Mouse (Mus musculus) right cerebral cortex, adult 2 months (tissue): ENCODE measurements around the gene Foxo3.

Experiments used
- DNase-seq, 2 experiments: peaks; one replicate each; pipeline ENCODE4 v3.0.0; 2021 to 2022; ENCODE audit warnings: low spot score in 2 of 2

Gene Foxo3

GRCm38 (mm10) chr10:42180333-42180732 lies 96.2 kb downstream of the Foxo3 start:
- DNase-seq = no peak

- DNase-seq = no peak
These were observed 97.8 kb downstream of the Foxo3 start for GRCm38 (mm10) chr10:42178751-42179150.

- DNase-seq = no peak
These were observed 98.5 kb downstream of the Foxo3 start for GRCm38 (mm10) chr10:42177771-42178674.

DNA sequence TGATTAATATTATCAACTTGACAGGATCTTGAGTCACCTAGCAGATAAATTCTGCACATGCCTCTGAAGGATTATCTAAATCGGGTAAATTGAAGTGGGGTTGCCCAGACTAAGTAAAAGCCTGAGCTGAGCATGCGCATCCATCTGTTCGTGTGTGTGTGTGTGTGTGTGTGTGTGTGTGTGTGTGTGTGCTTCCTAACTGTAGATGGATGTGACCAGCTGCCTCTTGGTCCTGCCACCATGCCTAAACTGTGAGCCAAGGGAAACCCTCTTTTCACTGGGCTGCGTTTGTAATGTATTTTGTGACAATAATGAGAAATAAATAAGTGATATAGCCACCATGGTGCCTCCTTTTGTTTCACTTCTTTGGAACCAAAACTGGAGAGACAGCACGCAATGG lies 102.3 kb downstream of the Foxo3 start:
- DNase-seq = no peak

DNA sequence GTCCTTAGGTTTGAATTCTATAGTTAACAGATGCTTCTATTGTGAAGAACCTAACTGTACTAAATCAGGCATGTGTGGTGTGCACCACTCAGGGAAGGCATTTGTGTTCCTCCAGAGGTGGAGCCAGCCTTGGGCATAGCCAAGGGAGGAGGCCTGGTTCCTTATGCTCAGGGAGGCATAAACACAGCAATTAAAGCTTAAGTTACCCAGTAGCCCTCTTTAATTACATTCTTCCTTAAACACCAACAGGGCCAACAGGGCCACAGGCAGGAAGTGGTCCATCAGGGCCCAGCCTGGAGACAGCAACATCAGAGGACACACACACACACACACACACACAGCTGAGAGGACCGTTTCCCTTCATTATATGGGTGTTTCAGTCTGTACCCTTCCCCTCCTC lies 102.7 kb downstream of the Foxo3 start:
- DNase-seq = no peak

DNA sequence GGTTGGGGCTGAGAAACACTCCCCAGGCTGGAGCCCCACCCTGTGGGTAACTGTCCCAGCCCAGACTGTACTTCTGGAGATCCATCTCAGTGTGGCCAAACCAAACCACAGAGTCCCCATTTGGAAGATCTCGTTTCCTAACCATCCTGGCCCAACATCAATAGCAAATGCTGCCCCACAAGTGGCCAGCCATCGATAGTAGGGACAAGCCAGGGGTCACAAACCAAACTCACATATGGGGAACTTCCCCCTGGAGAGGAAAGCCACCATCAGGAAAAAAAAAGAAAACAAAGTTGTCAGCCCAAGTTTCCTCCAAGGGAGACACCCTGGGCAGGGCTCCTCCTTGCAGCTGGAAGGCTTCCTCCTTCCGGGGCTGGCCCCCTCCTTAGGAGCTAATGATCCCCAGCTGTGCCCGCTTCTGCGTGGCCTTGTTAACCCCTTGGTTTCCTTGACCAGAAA lies 105.6 kb downstream of the Foxo3 start:
- no peak for DNase-seq

DNA sequence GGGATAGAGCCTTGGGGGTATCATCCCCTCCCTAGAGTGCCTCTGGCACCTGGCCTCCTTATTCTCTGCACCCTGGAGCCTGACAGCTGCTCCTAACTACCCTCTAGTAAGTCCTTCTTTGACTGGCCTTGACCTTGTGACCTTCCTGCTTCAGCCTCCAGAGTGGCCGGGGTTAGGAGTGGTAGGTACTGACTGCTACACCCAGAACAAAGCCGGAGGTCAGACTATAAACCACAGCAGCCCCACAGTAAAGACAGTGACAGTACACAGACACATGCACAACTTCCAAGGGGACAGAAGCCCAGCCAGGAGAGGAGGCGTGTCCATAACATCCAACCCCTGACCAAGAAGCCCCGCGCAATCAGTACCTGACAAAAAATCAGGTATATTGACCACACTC lies 106.4 kb downstream of the Foxo3 start:
- no peak for DNase-seq

- DNase-seq = no peak
These were observed 121.8 kb downstream of the Foxo3 start for GRCm38 (mm10) chr10:42154727-42155126.

DNA sequence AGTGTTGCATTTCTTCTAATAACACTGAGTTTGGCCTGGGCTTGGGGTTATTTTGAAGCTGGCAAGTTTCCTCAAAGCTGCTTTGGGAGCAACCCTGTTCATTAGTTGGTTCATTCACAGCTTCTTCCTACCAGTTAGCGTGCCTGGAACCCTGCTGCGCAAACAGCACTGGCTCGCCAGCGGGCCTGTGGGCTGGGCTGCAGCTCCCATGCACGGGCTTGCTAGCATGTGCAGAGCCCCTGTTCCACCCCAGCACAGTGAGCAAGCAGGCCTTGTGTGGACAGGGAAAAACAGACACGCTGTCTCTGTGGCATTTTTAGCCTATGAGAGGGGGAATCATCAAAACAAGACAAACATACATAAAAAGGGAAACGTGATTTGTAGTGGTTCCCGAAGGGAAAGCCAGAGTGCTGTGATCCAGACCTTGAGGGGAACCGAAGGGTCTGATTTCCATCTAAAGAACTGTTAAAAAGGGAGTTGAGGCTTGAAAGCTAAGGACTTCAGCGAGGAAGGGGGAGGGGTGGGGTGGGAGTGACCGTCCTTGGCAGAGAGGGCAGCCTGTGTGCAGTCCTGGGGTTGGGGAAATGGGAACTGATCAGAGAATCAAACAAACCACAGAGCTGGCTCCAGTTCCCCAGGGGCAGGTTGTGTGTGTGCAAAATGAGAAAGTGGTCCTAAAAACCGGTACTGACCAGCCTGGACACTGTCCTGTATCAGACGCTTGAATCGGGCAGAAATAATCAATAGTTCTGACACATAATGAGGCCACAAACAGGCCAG lies 123.9 kb downstream of the Foxo3 start:
- DNase-seq = peak; percentile 23 to 33

- DNase-seq = no peak
These were observed 126.8 kb downstream of the Foxo3 start for GRCm38 (mm10) chr10:42149767-42150166.

DNA sequence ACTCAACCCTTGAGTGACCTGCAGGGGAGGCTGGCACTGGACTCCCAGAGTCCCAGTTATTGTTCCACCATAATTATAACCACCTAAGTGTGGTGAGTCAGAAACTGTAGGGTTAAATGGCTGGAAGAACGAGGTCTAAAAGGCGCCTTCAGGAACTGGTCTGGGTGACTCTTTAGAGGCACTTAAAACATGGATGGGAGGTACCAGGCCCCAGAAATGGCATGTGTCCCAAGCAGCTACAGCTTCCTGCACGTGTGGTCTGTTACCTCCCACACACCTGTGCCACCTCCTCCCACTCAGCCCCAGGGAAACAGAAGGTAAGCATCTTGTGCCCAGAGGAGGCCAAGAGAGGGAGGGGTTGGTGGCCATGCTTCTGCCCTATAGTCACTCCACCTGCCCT lies 128.2 kb downstream of the Foxo3 start:
- DNase-seq = no peak

DNA sequence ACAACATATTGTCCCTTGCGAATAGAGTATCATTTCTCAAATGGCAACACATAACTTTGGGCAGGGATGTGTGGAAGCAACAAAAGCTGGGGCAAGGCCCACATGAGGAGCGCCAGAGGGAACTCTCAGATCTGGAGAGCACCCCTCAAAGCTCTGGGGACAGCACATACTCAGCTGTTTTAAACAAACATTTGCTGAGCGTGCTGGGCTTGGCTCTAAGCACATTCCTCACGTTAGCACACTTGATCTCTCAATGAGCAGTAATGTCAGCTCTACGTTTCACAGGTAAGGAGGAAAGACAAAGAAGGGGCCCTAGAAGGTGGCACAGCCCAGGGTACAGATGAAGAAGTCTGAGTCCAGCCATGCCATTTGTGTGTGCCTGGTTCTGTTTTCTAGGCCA lies 131.3 kb downstream of the Foxo3 start:
- no peak for DNase-seq

DNA sequence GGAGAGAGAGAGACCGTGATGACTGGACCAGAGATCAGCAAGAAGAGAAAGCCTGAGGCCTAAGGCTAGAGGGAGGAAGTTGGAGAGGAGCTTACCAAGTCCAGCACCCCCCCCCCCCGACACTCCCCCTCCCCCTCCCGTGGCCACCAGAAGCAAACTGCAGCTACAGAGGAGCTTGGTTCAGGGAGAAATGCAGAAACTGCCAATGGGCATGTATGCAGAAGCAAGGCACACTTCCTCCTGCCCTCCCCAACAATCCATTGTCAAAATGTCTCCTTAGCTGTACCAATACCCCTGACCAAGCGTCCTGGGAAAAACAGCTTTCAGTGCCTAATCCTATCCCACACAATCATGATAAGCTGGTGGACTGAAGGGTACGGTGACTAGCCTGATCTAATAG lies 131.8 kb downstream of the Foxo3 start:
- DNase-seq = no peak

DNA sequence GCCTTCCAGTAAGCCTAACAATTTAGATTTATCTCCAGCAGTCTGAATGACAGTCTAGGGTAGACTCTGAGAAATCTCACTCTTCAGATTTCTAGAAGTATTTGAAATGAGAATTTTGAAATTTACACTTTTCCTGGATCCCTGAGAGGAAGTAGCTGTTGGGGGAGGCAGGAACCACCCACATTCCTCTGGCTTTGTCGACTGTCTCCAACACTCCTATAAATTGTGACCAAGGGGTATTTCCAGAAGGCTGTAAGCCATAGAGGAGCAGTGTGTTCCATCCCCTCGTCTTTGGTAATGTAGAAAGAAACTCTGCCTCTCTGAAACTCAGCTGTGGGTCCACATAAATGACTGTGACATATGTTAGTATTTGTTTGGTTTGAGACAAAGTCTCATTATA lies 132.4 kb downstream of the Foxo3 start:
- DNase-seq = peak in 1 of 2 experiments; percentile 10

DNA sequence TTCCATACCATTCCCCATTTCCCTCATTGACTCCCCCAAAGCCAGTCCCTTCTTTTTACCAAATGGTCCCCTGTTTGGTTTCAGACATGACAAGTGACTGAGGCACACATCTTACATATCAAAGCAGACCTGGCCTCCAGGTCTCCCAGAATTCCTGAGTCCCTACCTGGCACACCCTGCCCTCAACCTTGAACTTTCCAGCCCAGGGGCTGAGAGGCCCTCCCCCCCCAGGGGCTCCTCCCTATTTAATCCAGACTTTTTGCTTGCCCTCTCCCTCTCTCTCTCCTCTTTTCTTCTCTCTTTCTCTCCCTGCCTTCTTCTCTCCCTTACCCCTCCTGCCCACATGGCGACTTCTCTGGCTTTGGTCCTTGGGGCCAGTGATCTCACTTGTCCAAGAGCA lies 133.8 kb downstream of the Foxo3 start:
- DNase-seq = no peak

- DNase-seq = no peak
These were observed 134.5 kb downstream of the Foxo3 start for GRCm38 (mm10) chr10:42142081-42142480.

DNA sequence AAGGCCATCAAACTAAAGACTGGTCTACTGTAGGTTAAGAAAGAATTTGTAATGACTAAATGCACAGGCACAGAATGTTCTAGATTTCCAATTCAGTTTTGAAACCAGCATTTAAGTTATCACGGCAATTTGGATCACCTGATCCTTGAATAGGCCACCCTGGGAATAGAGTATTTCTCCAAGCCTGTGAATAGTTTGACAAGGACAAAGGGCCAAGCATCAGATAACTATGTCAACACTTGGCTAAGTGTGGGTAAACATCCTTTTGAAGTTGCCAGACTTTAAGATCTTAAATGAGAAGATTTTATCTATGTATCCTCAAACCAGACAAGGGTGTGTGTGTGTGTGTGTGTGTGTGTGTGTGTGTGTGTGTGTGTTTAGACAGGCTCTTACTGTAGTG lies 136.8 kb downstream of the Foxo3 start:
- no peak for DNase-seq

DNA sequence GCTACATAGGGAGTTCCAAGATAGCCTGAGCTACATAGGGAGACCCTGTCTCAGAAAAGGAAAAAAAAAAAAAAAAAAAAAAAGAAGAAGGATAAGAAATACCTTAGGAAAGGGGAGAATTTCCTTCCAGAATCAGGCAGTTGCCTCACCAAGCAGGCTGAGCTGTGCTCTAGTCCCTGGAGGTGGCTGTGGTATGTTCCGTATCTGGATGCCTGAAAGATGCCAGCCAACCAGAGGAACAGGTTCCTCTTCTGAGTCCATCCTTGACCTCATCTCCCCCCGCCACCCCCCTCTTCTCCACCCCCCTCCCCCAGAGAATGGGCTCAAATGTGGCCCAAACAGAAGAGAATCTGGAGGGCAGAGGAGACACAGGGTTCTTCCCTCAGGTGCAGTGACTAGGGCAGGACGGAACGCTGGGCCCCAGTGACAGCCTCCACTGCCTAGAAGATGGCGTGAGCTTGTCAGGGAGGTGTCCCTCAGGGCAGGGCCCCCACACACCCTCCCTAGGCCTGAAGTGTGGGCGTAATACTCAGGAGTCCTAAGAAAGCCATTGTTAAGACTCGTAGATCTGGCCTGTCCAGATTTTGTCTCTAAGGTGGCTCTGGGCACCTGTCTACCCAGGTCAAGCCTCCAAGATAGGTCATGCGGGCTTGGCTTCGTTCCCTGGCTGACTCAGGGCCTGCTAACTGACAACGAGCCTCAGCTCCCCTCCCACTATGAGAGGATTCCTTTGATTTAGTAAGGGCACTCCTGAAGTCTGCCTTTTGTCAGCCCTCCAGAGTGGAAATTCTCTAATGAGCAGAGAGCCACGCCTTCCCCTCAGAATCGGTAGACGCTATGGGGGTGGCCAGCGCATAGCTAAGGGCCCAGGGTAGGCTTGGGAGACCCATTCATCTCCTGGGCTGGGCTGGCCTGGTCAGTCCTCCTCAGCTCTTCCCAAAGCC lies 141.5 kb downstream of the Foxo3 start:
- DNase-seq = no peak
